Mouse (Mus musculus) layer of hippocampus, postnatal 10 days (tissue): Measurements from ENCODE around the gene Lcn5. TPM values are rescaled to one million over a fixed set of nuclear protein-coding genes. Genes with fewer than 3 reads are reported as not detected.
A peak's percentile ranks its signal among the peaks of the same experiment; 100 is the strongest.
"Not testable (repeated sequence)": the region's sequence is repeated elsewhere in the genome, so short reads cannot be mapped to it uniquely, and the experiment has no call there.

Source experiments
- DNase-seq, 2 experiments: peaks; one replicate each; pipeline ENCODE4 v3.0.0; 2021; ENCODE audit warnings: low spot score in 2 of 2
- total RNA-seq, 2 experiments: library from RNA; stranded (reverse); gene quantifications; 2 replicates each; pipeline ENCODE4 v1.2.3; 2021

Lcn5 gene
- total RNA-seq, 2 experiments from 2014 or later, result not detected

DNA sequence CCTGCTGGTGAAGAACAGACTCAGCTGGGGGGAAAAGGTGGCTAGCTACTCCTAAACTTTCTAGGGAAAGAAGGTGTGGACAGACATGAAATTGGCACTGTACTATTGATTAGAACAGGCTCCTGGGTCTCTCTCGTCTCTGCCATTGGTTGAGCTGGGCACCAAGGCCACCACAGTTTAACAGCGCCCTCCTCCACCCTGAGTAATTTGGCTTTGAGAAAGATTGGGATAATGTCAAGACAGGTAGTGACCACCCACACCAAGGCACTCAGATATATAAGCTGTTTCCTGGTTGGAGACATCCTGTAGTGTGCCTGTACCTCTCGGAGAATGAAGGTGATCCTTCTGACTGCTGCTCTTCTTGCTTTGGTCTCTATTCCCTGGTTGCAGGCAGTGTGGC is 18.7 kb downstream of the Lcn5 start, which contains the start of gene Lcn6:
TSS of gene Lcn6 (plus strand) at position 301 of the 400 bp plus-strand sequence.
- DNase-seq, result no peak

DNA sequence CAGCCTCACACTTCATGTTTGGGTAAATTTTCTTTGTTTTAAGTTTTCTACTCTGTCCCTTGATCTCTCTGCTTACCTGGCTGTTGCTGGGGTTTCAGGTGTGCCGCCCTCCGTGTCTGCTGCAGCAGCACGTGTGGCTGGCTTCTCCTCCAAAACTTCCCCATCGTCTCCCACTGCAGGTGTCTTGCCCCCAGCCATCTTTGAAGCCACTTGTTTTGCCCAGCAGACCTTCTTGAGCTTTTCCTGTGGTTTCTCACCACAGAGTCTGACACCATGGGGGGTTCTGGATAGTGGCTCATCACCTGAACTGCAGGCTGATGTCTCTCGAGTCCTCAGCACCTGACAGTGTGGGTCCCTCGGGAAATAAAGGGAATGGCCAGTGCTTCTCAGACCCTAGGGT is 21.8 kb downstream of the Lcn5 start:
- DNase-seq, result no peak

DNA sequence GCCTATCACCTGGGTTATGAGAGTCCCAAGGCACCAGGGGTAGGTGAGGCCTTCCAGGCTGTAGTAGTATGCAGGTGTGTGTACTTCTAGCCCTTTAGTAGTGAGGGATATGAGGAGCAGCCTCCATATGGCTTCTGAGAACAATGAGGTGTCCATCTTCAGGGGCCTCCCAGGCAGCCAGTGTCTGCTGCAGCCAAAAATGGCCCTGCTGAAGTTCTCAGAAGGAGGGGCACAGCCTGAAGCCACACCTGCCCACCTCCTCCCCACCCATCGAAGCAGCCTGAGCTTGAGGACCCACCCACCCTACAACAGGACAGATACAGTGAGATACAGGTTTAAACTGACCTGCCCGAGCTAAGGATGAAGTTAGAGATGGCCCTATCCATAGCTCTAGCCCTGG is 24.7 kb downstream of the Lcn5 start, which contains the start of gene Lcn10:
TSS of gene Lcn10 (plus strand) at position 301 of the 400 bp plus-strand sequence.
- DNase-seq, result no peak

DNA sequence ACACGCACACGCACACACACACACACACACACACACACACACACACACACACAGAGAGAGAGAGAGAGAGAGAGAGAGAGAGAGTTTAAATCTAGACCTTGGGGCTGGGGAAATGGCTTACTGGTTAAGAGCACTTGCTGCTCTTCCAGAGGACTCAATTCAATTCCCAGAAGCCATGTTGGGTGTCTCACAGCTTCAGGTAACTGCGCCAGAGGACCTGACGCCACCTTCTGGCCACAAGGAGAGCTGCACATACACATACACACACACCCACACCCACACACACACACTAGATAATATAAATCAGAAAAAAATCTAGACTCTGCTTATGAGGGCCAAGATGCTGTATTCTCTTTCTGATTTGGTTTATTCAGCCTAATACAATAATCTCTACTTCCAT is 29.2 kb downstream of the Lcn5 start:
- no peak for DNase-seq

DNA sequence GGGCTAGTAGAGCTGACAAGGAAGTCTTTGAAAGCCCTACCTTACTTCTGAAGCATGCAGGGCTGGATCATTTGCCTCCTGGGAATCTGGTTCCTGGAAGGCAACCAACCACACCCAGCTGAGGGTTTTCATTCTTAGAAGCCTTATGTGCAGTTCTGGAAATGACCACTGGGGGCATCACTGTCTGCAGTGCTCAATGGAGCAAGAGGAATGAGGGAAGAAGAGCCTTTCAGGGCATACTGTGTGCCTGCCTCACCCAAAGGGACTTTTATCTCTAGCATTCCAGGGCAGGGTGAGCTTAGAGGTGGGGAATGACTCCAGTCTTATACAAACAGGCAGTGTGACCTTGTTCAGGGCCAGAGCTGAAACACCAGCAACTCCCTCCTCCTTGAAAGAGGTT is 36.9 kb downstream of the Lcn5 start:
- peak; percentile 69 to 75 for DNase-seq

DNA sequence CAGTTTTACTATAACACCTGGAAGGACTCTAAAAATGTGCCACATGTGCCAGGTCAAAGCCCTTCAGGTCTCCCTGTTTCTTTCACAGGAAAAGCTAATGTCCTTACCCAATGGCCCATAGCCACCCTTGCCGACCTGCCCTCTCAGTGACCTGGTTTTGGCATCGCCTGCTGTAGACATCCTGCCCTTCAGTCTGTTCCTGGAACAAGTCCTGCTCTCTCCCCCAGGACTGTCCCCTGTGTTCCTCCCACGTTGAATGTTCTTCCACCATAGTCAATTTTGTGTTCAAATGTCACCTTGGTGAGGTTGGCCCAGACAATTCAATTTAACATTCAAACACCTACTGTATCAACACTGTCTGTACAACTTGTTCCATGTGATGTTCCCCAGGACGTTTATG is 39.2 kb downstream of the Lcn5 start:
- DNase-seq, result peak in 1 of 2 experiments; percentile 3

DNA sequence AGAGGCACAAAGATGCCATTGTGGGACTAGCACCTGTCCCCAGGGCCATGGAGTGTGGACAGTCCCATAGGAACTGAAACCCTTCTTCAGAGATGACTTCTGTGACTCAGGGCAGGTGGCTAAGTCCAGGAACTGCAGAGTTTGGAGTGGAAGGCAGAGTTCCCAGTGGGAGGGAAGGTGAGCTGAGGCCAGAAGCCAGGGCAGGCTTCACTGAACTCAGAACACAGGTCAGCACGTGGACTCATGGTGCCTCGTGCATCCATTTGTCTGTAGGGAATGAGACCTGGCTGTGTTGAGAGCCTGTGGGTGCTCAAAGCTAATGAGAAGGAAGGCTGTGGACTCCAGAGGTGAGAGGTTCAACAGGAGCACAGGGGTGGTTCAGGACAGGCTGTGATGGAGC is 40.9 kb downstream of the Lcn5 start:
- DNase-seq, result no peak

DNA sequence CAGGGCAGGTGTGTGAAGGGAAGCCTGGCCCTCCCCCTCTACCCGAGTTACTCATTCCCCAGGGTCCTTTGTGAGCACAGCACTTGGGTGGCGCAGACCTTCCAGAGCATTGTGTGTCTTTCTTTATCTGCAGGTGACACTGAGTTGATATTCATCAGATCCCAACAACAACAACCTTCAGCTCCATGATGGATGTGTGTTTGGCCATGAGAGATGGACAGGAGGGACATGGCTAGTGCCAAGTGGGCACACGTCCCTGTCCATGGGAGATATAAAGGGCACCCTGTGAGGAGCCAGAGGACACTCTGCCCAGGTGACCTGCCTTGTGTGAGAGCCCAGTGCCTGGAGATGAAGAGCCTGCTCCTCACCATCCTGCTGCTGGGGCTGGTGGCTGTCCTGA is 42.0 kb downstream of the Lcn5 start, which contains the start of gene Obp2a:
TSS of gene Obp2a (plus strand) at position 301 of the 400 bp plus-strand sequence.
- not testable (repeated sequence) for DNase-seq

DNA sequence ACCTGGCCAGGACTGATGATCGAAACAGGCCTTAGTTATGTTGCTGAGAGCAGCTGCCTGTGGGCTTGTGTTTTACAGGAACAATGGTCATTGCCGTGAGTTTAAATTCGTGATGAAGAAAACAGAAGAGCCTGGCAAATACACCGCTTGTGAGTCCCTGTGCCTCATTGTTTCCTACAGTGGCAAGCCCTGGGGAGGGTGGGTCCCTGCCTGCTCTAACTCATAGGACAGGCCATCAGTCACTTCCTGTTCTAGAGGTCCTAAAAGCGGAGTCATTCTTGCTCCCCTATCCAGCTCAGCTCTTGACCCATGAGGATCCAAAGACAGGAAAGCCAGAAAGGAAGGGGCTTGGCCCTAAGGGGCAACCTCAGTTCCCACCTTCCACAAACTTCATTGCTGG is 43.2 kb downstream of the Lcn5 start:
- DNase-seq, result no peak

DNA sequence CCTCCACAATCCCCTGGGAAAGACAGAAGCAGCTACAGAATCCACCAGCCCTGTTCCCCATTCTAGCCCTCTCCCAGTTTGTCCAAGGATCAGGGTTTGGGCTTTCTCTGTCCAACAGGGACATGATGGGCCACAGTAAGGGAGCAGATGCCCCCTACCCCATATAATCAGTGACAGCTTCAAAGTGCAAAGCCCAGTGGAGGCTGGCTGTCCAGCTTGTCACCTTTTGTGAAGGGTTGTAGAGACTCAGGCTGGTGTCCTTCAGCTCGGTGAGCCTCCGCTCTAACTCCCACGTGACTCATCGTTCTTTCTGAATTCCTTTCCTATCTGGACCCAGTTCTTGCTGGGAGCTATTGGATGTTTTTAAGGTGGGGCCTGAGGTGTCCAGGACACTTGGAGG is 46.0 kb downstream of the Lcn5 start:
- peak in 1 of 2 experiments; percentile 5 for DNase-seq

DNA sequence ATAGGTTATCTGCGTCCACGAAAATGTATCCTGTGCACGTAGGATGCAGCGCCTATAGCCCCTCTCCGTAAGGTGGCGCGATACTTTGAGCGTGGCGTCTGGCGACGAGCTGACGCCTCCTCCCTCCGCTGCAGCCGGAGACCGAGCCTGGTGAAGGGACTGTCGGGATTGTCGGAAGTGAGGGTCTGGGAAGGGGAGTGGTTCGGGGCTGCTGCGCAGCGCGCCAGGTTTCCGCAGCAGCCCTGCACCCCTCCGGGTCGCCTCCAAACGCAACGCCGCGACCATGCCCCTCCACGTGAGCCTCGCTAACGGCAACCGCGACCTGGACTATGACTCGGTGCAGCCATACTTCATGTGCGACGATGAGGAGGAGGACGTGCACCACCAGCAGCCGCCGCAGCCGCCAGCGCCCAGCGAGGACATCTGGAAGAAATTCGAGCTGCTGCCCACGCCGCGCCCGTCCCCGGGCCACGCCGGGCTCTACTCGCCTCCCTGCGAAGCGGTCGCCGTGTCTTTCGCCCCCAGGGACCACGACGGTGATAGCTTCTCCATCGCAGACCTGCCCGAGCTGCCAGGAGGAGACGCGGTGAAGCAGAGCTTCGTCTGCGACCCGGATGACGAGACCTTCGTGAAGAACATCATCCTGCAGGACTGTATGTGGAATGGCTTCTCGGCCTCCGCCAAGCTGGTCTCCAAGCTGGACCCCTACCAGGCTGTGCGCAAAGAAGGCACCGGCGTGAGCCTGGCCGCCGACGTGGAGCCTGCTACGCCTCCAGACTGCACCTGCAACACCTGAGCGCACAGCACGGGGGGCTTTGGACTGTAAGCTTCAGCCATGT is 49.1 kb downstream of the Lcn5 start, which contains the start of gene Bmyc:
TSS of gene Bmyc (plus strand) at position 97 of the 839 bp plus-strand sequence.
- DNase-seq, result peak; percentile 76 to 86

DNA sequence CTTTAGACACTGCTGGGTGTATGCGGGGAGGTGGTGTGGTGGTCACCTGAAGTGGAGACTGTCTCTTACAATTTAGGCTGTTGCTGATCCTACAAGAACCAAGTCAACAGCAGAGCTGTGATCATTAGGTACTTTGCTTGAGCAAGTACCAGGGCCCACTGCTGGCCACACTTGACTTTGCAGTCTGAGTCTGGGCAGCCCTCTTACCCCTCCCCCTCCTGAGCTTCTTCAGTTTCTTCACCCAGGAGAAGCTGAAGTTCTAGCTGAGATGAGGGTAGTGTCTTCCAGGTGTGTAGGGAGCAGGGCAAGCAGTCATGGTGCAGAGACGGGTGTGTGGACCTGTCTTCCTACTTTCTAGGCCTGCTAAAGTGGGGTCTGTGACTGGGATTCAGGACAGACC is 50.4 kb downstream of the Lcn5 start:
- peak; percentile 45 to 57 for DNase-seq

DNA sequence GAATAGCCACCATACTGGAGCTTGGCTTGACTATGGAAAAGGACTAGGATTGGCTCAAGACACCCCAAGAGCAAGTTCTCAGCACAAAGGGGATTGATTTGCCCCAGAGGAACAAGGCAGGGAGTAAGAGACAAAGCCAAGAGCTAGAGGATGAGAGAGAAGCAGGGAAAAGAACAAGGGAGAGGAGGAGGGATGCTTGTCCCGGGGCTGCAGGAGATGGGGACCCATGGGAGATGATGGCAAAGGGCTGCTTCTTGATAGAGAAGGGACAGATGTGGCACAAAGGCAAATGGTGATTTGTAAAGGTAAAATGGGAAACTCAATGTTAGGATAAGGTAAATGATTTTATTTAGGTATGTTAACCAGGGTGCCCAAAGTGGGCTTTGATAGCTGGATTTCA is 51.3 kb downstream of the Lcn5 start:
- not testable (repeated sequence) for DNase-seq

DNA sequence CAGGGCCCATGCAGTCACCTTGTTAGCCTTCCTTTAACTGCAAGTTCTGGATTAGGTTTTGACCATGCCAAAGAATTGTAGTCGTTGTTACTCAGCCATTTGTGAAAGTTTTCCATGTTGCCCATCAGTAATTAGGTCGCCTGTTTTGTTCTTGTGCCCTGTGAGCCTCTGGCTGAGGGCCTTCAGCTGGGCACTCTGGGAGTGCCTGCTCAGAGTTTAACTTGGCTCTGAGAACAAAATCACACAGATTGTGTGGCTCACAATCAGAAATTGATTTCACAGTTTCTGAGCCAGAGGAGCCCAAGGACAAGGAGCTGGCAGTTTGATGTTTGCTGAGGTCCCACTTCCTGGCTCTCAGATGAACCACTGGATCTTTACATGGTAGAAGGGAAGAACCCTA is 52.0 kb downstream of the Lcn5 start:
- DNase-seq, result not testable (repeated sequence)

Other genes starting within 250 kb of the Lcn5 start
- under 1 TPM; 0.33 to 0.78 TPM for gene Fut7, start 234.7 kb upstream of the Lcn5 start, total RNA-seq
- 100 to 1,000 TPM; 107 to 118 TPM for gene Abca2, start 229.2 kb upstream of the Lcn5 start, total RNA-seq
- under 1 TPM in 1 of 2 experiments, not detected in 1; 0.60 TPM for gene Clic3, start 201.1 kb upstream of the Lcn5 start, total RNA-seq
- gene Paxx, start 196.9 kb upstream of the Lcn5 start, total RNA-seq, result 10 to 100 TPM; 56.1 to 68.6 TPM
- 100 to 1,000 TPM; 257 to 743 TPM for gene Ptgds, start 187.9 kb upstream of the Lcn5 start, total RNA-seq
- gene Lcn12, start 164.0 kb upstream of the Lcn5 start, total RNA-seq, result not detected
- 100 to 1,000 TPM; 132 to 140 TPM for gene Fbxw5, start 157.2 kb upstream of the Lcn5 start, total RNA-seq
- 1 to 10 TPM; 1.5 to 1.9 TPM for gene C8g, start 156.2 kb upstream of the Lcn5 start, total RNA-seq
- 10 to 100 TPM in 1 of 2 experiments, 1 to 10 TPM in 1; 9.0 to 10.5 TPM for gene Traf2, start 111.0 kb upstream of the Lcn5 start, total RNA-seq
- gene Edf1, start 100.1 kb upstream of the Lcn5 start, total RNA-seq, result 100 to 1,000 TPM; 232 to 242 TPM
- gene Mamdc4, start 83.1 kb upstream of the Lcn5 start, total RNA-seq, result 1 to 10 TPM; 1.0 to 5.4 TPM
- 10 to 100 TPM; 94.5 to 99.8 TPM for gene Phpt1, start 82.7 kb upstream of the Lcn5 start, total RNA-seq
- 10 to 100 TPM; 82.7 to 84.8 TPM for gene Ajm1, start 76.2 kb upstream of the Lcn5 start, total RNA-seq
- gene Rabl6, start 49.4 kb upstream of the Lcn5 start, total RNA-seq, result 10 to 100 TPM; 84.7 to 96.9 TPM
- not detected for gene Ccdc183, start 40.3 kb upstream of the Lcn5 start, total RNA-seq
- 10 to 100 TPM; 19.9 to 21.1 TPM for gene Tmem141, start 35.9 kb upstream of the Lcn5 start, total RNA-seq
- 1 to 10 TPM; 1.1 to 1.4 TPM for gene Fcna, start 29.9 kb upstream of the Lcn5 start, total RNA-seq
- not detected for gene Lcn8, start 4.8 kb upstream of the Lcn5 start, total RNA-seq
- not detected for gene Lcn6, start 18.8 kb downstream of the Lcn5 start, total RNA-seq
- gene Lcn10, start 24.8 kb downstream of the Lcn5 start, total RNA-seq, result not detected
- not detected for gene Obp2a, start 42.1 kb downstream of the Lcn5 start, total RNA-seq
- 10 to 100 TPM; 91.7 to 98.0 TPM for gene Bmyc, start 48.8 kb downstream of the Lcn5 start, total RNA-seq
- gene Obp2b, start 79.1 kb downstream of the Lcn5 start, total RNA-seq, result not detected
- not detected for gene Lcn3, start 107.6 kb downstream of the Lcn5 start, total RNA-seq
- gene Lcn11, start 119.1 kb downstream of the Lcn5 start, total RNA-seq, result not detected
- not detected for gene Gm13539, start 124.3 kb downstream of the Lcn5 start, total RNA-seq
- gene Glt6d1, start 157.9 kb downstream of the Lcn5 start, total RNA-seq, result not detected
- gene Lcn9, start 165.2 kb downstream of the Lcn5 start, total RNA-seq, result not detected
- gene Sohlh1, start 189.3 kb downstream of the Lcn5 start, total RNA-seq, result not detected
- 10 to 100 TPM; 57.3 to 59.7 TPM for gene Kcnt1, start 205.8 kb downstream of the Lcn5 start, total RNA-seq